Mouse (Mus musculus): ENCODE measurements around the gene Lmcd1. TPM values are rescaled to one million over a fixed set of nuclear protein-coding genes. Genes with fewer than 3 reads are reported as not detected.

The Lmcd1 gene
- polyA plus RNA-seq, 1 experiment from 2014 or later, result 9.1 TPM

DNA sequence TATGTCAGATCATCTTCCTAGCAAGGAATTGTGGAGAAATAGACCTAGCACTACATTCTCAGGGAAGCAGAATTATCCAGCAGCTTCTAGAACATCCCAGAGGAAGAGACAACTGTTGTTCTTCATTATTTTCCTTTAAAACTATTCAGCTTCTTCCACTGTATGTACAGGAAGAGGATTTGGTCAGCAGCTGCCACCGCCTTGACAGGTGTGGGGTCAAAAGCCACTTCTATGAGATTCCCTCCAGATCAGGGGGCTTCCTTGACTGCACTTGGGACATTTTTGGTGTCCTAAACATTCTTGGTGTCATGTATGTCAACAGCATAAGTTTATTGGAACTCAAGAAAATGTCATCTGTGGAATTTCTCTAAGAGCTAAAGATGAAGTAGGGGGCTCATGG lies 5.2 kb downstream of the Lmcd1 start:
- no peak overlapping the region for H3K4me3 ChIP-seq (ENCODE audit: low read depth, low read length)
- H3K9ac ChIP-seq (ENCODE audit: low read depth, low read length), result no peak overlapping the region
- H3K9me3 ChIP-seq (replicated peaks; ENCODE audit: control insufficient read depth, low read length, poor library complexity, severe bottlenecking), result no peaks in the 10 kb centered on the region
- H3K4me1 ChIP-seq (ENCODE audit: control insufficient read depth, insufficient read depth, low read length), result peaks cover 5% of the 10 kb centered on the region; the same call in 1 of the 2 replicates
- H3K27ac ChIP-seq (ENCODE audit: low read length), result no peak overlapping the region
- ATAC-seq, result no peak
- H3K27me3 ChIP-seq (ENCODE audit: control insufficient read depth, insufficient read depth, low read depth, low read length), result no peaks in the 10 kb centered on the region
- H3K4me2 ChIP-seq (ENCODE audit: low read length), result no peak overlapping the region
- H3K36me3 ChIP-seq (ENCODE audit: control insufficient read depth, insufficient read depth, low read length), result no peaks in the 10 kb centered on the region
- 97% methylated on average over 1 of the region's 1 CpGs for WGBS

DNA sequence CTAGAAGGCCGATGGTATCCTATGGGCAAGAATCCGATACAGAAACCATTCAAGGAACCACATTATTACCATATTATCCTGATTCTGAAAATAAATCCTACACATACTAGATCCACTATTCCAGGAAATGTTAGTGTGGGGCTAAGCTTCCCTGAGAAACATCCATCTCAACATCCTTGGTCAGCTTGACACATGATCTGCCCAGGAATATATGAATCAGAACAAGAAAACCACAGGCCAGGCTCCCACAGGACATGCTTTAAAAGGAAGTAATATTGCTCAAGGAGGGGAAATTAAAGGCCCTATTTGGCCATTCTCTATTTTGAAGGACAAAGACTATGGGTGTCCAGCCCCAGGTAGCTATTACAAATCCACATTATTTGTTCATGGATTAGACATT lies 6.6 kb downstream of the Lmcd1 start:
- H3K4me3 ChIP-seq (ENCODE audit: low read depth, low read length), result no peak overlapping the region
- H3K9ac ChIP-seq (ENCODE audit: low read depth, low read length), result no peak overlapping the region
- 96% methylated on average over 2 of the region's 2 CpGs for WGBS
- no peaks in the 10 kb centered on the region for H3K27me3 ChIP-seq (ENCODE audit: control insufficient read depth, insufficient read depth, low read depth, low read length)
- H3K9me3 ChIP-seq (replicated peaks; ENCODE audit: control insufficient read depth, low read length, poor library complexity, severe bottlenecking), result no peaks in the 10 kb centered on the region
- ATAC-seq, result no peak
- H3K36me3 ChIP-seq (ENCODE audit: control insufficient read depth, insufficient read depth, low read length), result no peaks in the 10 kb centered on the region
- no peaks in the 10 kb centered on the region for H3K4me1 ChIP-seq (ENCODE audit: control insufficient read depth, insufficient read depth, low read length)
- H3K4me2 ChIP-seq (ENCODE audit: low read length), result no peak overlapping the region
- no peak overlapping the region for H3K27ac ChIP-seq (ENCODE audit: low read length)

DNA sequence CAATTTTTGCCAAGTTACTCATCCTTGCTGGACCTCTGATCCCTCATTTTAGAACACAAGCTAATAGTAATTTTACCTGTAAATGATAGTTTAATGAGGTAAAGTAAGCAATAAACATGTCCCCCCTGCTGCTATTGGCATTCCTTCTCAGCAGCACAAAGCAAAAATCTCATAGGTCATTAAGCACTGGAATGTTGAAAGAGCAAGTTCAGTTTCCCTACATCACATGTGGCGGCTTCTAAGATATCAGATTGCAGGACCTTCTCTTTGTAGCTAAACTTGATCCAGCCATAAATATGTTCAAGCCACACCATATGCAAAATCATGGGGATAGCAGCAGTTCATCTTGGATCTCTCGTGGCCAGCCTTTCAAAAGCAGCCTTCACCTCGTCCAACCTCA lies 7.4 kb downstream of the Lmcd1 start:
- Histone ChIP-seq H3K4me1 (ENCODE audit: control insufficient read depth, insufficient read depth, low read length) (no peaks in the 10 kb centered on the region), H3K27me3 (ENCODE audit: control insufficient read depth, insufficient read depth, low read depth, low read length) (no peaks in the 10 kb centered on the region), H3K9me3 (replicated peaks; ENCODE audit: control insufficient read depth, low read length, poor library complexity, severe bottlenecking) (no peaks in the 10 kb centered on the region), H3K9ac (ENCODE audit: low read depth, low read length) (no peak overlapping the region), H3K4me2 (ENCODE audit: low read length) (no peak overlapping the region), H3K27ac (ENCODE audit: low read length) (no peak overlapping the region), H3K36me3 (ENCODE audit: control insufficient read depth, insufficient read depth, low read length) (no peaks in the 10 kb centered on the region), H3K4me3 (ENCODE audit: low read depth, low read length) (no peak overlapping the region)
- 77% methylated on average over 3 of the region's 3 CpGs for WGBS
- no peak for ATAC-seq

DNA sequence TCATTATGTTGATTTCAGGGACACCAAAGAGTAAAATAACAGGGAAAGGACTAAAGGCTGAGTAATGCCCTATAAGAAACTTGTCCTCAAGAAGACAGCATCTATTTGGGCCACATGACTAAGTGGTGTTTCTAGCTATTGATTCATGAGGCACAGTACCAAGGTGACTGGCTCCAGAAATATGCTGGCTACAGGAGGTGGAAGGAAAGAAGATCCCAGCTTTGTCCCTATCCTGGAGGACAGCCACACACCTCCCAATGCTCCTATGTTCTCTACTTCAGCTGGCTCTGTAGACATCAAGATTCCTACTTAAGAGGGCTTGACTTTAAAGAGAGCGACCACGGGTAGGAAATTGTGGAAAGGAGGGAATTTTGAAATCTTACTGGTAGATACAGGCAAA lies 8.4 kb downstream of the Lmcd1 start:
- Histone ChIP-seq H3K4me2 (ENCODE audit: low read length) (no peak overlapping the region), H3K9ac (ENCODE audit: low read depth, low read length) (no peak overlapping the region), H3K36me3 (ENCODE audit: control insufficient read depth, insufficient read depth, low read length) (no peaks in the 10 kb centered on the region), H3K4me1 (ENCODE audit: control insufficient read depth, insufficient read depth, low read length) (no peaks in the 10 kb centered on the region), H3K4me3 (ENCODE audit: low read depth, low read length) (no peak overlapping the region), H3K27ac (ENCODE audit: low read length) (no peak overlapping the region), H3K27me3 (ENCODE audit: control insufficient read depth, insufficient read depth, low read depth, low read length) (no peaks in the 10 kb centered on the region), H3K9me3 (replicated peaks; ENCODE audit: control insufficient read depth, low read length, poor library complexity, severe bottlenecking) (no peaks in the 10 kb centered on the region)
- 87% methylated on average over 2 of the region's 2 CpGs for WGBS
- ATAC-seq, result no peak

DNA sequence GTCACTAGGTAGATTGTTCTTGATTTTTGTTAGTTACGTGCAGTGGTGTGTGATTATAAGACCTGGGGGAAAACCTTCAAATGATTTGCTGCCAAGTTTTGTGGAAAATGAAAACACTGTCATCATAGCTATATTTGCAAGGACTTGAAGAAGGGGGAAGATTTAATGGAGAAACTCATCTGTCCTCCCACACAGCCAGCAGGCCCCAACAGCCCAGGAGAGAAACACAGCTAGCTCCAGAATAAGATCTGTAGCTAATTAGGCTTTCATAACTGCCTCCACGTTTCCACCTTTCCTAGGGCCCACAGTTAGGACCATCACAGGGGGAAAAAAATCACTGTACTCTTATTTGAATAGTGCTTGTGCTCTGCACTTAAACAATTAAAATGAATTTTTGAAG lies 10.5 kb downstream of the Lmcd1 start:
- H3K4me1 ChIP-seq (ENCODE audit: control insufficient read depth, insufficient read depth, low read length), result no peaks in the 10 kb centered on the region
- no peak overlapping the region for H3K4me3 ChIP-seq (ENCODE audit: low read depth, low read length)
- no peak overlapping the region for H3K27ac ChIP-seq (ENCODE audit: low read length)
- ATAC-seq, result no peak
- no peaks in the 10 kb centered on the region for H3K27me3 ChIP-seq (ENCODE audit: control insufficient read depth, insufficient read depth, low read depth, low read length)
- no peaks in the 10 kb centered on the region for H3K36me3 ChIP-seq (ENCODE audit: control insufficient read depth, insufficient read depth, low read length)
- H3K9me3 ChIP-seq (replicated peaks; ENCODE audit: control insufficient read depth, low read length, poor library complexity, severe bottlenecking), result no peaks in the 10 kb centered on the region
- 80% methylated on average over 2 of the region's 2 CpGs for WGBS
- no peak overlapping the region for H3K4me2 ChIP-seq (ENCODE audit: low read length)
- no peak overlapping the region for H3K9ac ChIP-seq (ENCODE audit: low read depth, low read length)

DNA sequence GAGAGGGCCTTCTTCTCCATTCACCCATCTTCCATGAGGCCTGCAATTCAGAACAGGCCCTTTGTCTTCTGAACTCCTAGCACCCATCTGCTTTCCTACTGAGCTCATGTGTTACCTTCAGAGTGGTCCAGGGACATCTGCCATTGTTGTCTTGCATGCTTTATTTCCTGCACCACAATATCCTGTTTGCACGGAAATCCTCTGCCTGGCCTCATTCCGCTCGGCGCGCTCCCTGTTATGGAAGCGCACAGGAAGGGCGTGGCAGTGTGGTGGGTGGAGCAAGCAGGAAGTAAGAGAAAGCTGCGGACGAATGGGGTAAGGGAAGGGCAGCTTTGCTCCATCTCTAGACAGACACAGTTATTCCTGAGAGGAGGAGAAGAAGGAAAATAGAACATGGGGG lies 14.1 kb downstream of the Lmcd1 start:
- no peaks in the 10 kb centered on the region for H3K27me3 ChIP-seq (ENCODE audit: control insufficient read depth, insufficient read depth, low read depth, low read length)
- H3K27ac ChIP-seq (ENCODE audit: low read length), result no peak overlapping the region

DNA sequence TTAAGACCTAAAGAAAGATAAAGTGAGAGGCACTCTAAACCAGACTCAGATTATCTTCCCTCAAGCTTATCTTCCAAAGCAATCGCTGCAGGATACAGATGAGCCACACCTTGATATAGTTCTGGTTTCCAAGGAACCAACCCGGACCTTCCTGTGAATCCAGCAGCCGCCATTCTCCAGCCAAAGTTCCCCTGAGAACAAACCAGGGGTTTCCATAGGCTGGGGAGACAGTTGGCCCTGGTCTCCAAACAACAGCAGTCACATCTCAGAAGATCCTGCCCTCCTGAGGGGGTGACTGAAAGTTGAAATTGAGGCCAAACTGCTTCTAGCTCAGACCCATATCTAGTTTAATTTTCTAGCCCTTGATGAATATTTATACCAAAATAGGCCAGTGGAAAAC lies 14.7 kb downstream of the Lmcd1 start:
- no peak for ATAC-seq
- Histone ChIP-seq H3K4me2 (ENCODE audit: low read length) (no peak overlapping the region), H3K4me1 (ENCODE audit: control insufficient read depth, insufficient read depth, low read length) (no peaks in the 10 kb centered on the region), H3K4me3 (ENCODE audit: low read depth, low read length) (no peak overlapping the region), H3K9ac (ENCODE audit: low read depth, low read length) (no peak overlapping the region), H3K9me3 (replicated peaks; ENCODE audit: control insufficient read depth, low read length, poor library complexity, severe bottlenecking) (no peaks in the 10 kb centered on the region), H3K27me3 (ENCODE audit: control insufficient read depth, insufficient read depth, low read depth, low read length) (no peaks in the 10 kb centered on the region), H3K27ac (ENCODE audit: low read length) (no peak overlapping the region), H3K36me3 (ENCODE audit: control insufficient read depth, insufficient read depth, low read length) (no peaks in the 10 kb centered on the region)
- 88% methylated on average over 3 of the region's 3 CpGs for WGBS

More for the DNA sequence above, 14.1 kb downstream of the Lmcd1 start:
- ATAC-seq, result no peak
- H3K9me3 ChIP-seq (replicated peaks; ENCODE audit: control insufficient read depth, low read length, poor library complexity, severe bottlenecking), result no peaks in the 10 kb centered on the region
- no peaks in the 10 kb centered on the region for H3K36me3 ChIP-seq (ENCODE audit: control insufficient read depth, insufficient read depth, low read length)
- H3K4me1 ChIP-seq (ENCODE audit: control insufficient read depth, insufficient read depth, low read length), result no peaks in the 10 kb centered on the region
- WGBS, result 93% methylated on average over 9 of the region's 9 CpGs
- H3K4me2 ChIP-seq (ENCODE audit: low read length), result no peak overlapping the region
- no peak overlapping the region for H3K9ac ChIP-seq (ENCODE audit: low read depth, low read length)
- no peak overlapping the region for H3K4me3 ChIP-seq (ENCODE audit: low read depth, low read length)

DNA sequence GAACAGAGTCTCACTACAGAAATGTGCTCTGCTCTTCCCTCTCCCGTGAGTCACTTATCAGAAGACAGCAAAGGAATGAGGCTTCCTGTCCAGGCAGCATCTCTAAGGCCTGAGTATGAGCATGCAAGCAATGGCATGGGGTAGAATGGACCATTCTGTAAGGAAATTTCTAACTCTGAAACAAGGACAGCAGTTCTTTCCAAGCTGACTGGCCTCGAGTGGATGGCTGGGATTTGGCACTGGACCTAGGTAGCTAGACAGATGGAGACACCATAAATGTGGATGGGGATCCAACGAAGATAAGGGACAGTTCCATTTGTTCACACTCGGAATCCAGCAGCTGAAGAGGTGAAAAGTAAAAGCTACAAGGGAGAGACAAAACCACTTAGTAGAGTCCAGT lies 17.6 kb downstream of the Lmcd1 start:
- H3K9ac ChIP-seq (ENCODE audit: low read depth, low read length), result no peak overlapping the region
- no peaks in the 10 kb centered on the region for H3K4me1 ChIP-seq (ENCODE audit: control insufficient read depth, insufficient read depth, low read length)
- no peaks in the 10 kb centered on the region for H3K27me3 ChIP-seq (ENCODE audit: control insufficient read depth, insufficient read depth, low read depth, low read length)
- no peak overlapping the region for H3K4me3 ChIP-seq (ENCODE audit: low read depth, low read length)
- H3K36me3 ChIP-seq (ENCODE audit: control insufficient read depth, insufficient read depth, low read length), result no peaks in the 10 kb centered on the region
- no peak overlapping the region for H3K4me2 ChIP-seq (ENCODE audit: low read length)
- WGBS, result 91% methylated on average over 4 of the region's 4 CpGs
- no peak for ATAC-seq
- H3K9me3 ChIP-seq (replicated peaks; ENCODE audit: control insufficient read depth, low read length, poor library complexity, severe bottlenecking), result no peaks in the 10 kb centered on the region
- H3K27ac ChIP-seq (ENCODE audit: low read length), result no peak overlapping the region

DNA sequence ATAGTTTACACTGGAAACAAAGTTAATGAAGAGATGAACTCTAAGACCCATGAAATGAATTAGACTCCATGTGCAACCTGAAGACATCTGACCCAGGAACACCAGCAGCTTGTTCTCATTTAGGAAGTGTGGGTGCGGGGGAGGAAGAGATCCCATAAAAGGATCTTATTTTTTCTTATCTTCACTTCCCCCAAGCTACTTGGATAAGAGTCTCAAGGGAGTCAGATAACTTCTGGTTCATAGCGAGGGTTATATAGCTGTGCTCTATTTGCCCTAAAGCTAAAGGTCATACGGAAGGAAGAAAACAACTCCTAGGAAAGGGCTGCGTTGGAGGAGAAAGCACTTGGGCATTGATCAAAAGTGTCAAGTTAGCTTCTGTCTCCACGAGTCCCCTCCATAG lies 19.8 kb downstream of the Lmcd1 start:
- Histone ChIP-seq H3K36me3 (ENCODE audit: control insufficient read depth, insufficient read depth, low read length) (no peaks in the 10 kb centered on the region), H3K27me3 (ENCODE audit: control insufficient read depth, insufficient read depth, low read depth, low read length) (no peaks in the 10 kb centered on the region), H3K9ac (ENCODE audit: low read depth, low read length) (no peak overlapping the region), H3K4me1 (ENCODE audit: control insufficient read depth, insufficient read depth, low read length) (no peaks in the 10 kb centered on the region), H3K4me3 (ENCODE audit: low read depth, low read length) (no peak overlapping the region), H3K4me2 (ENCODE audit: low read length) (no peak overlapping the region), H3K9me3 (replicated peaks; ENCODE audit: control insufficient read depth, low read length, poor library complexity, severe bottlenecking) (no peaks in the 10 kb centered on the region), H3K27ac (ENCODE audit: low read length) (no peak overlapping the region)
- 88% methylated on average over 5 of the region's 5 CpGs for WGBS
- ATAC-seq, result no peak

DNA sequence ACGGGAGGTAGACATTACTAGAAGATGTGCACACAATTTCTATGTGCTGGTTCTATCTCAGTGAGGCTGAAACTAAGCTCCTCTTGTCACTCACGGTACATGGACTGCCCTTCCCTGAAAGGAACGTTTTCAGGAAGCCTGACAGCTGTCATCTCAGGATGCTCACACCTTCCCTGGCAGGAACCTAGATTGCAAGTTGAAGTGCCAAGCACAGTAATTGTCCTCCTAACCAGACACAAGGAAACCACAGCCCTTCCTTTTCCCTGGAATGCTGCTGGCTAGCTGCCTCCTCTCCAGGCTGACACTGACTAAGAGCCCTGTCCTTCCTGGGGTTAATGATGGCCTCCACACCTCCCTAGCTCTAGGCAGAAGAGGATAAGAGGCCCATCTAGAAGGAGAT lies 21.7 kb downstream of the Lmcd1 start:
- no peaks in the 10 kb centered on the region for H3K9me3 ChIP-seq (replicated peaks; ENCODE audit: control insufficient read depth, low read length, poor library complexity, severe bottlenecking)
- 71% methylated on average over 3 of the region's 3 CpGs for WGBS
- ATAC-seq, result no peak

More for the DNA sequence above, 21.7 kb downstream of the Lmcd1 start:
- no peak overlapping the region for H3K27ac ChIP-seq (ENCODE audit: low read length)
- H3K27me3 ChIP-seq (ENCODE audit: control insufficient read depth, insufficient read depth, low read depth, low read length), result no peaks in the 10 kb centered on the region
- no peak overlapping the region for H3K4me2 ChIP-seq (ENCODE audit: low read length)
- no peak overlapping the region for H3K4me3 ChIP-seq (ENCODE audit: low read depth, low read length)
- no peaks in the 10 kb centered on the region for H3K4me1 ChIP-seq (ENCODE audit: control insufficient read depth, insufficient read depth, low read length)
- H3K9ac ChIP-seq (ENCODE audit: low read depth, low read length), result no peak overlapping the region
- H3K36me3 ChIP-seq (ENCODE audit: control insufficient read depth, insufficient read depth, low read length), result no peaks in the 10 kb centered on the region
